ENCODE assay signal across 10 mouse cellular contexts in the genomic region with DNA sequence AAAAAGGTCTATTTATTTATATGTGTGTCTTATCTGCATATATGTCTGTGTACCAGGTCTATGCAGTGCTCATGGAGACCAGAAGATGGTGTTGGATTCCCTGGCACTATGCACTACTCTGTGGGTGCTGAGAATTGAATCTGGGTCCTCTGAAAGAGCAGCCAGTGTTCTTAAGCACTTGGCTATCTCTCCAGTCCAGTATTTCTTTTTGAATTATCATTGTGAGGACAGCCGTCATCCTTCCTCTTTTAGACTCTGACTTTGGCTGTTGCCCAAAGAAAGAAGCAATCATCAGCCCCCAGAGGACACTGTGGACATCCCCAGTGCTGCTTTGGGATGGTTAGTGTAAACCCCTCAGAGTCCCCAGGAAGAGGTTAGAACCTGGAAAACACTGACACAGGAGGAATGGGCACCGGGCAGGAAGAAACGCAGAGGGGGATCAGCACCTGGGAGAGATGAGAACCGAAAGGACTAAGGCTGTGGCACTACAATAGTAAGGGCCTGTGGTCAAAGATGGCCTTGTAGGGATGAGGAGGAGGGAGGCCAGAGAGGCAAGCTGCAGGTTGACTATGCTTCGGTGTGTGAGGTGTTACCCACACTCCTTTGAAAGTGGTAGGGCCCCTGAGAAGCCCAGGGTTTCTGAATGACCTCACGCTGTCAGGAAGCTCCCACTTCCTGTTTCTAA. TPM values are rescaled to one million over a fixed set of nuclear protein-coding genes. Genes with fewer than 3 reads are reported as not detected.
DNase-seq lines count a peak whose midpoint lies in the region; ATAC-seq and TF ChIP-seq lines count a peak whose summit lies in the region.
"Had no signal": no experiment of that assay in that cellular context is flagged by ENCODE, and none has a peak within 500 bp of the region (broad histone marks: within the 10 kb centered on the region; RNA-seq: fewer than 3 reads in every experiment).

No protein-coding gene starts in this region.

- no peak for ATAC-seq in forebrain, embryonic 16.5 days
- no peak for ATAC-seq in kidney, postnatal 0 days (replicated peaks; ENCODE audit: low FRiP score, low read depth)
- no peak for ATAC-seq in forebrain, embryonic 12.5 days (ENCODE audit: low FRiP score)
- ATAC-seq: activated CD4-positive, CD25-positive, alpha-beta regulatory T cell, adult 4 months had no signal

- H3K4me3 ChIP-seq in forebrain, embryonic 10.5 days = no peak overlapping the region
- H3K4me3 ChIP-seq in forebrain, embryonic 16.5 days (replicated peaks; ENCODE audit: low read length) = no peak overlapping the region
- no peak overlapping the region for H3K4me3 ChIP-seq in kidney, postnatal 0 days (replicated peaks; ENCODE audit: low read depth, low read length)
- H3K4me3 ChIP-seq in megakaryocyte, embryonic 14.5 days (replicated peaks) = peak overlapping the region; percentile 87
- no peak overlapping the region for H3K4me3 ChIP-seq in forebrain, embryonic 12.5 days (replicated peaks)
- H3K4me3 ChIP-seq: midbrain, embryonic 12.5 days had no signal

- no peak overlapping the region for H3K9ac ChIP-seq in forebrain, embryonic 16.5 days (replicated peaks; ENCODE audit: low read depth, low read length)
- H3K9ac ChIP-seq in kidney, postnatal 0 days (ENCODE audit: low read depth, low read length) = no peak overlapping the region
- H3K9ac ChIP-seq in forebrain, embryonic 12.5 days = no peak overlapping the region
- H3K9ac ChIP-seq: midbrain, embryonic 12.5 days had no signal

- no peak for DNase-seq in forebrain, embryonic 10.5 days (ENCODE audit: extremely low spot score, low spot score)
- peak; percentile 75 for DNase-seq in heart, adult 8-10 months (ENCODE audit: low spot score)
- DNase-seq in kidney, postnatal 0 days (ENCODE audit: low spot score) = no peak
- no peak for DNase-seq in spleen, postnatal 14 days (ENCODE audit: low spot score in 2 of 2)
- DNase-seq in embryo, embryonic 11 days = no peak

- H3K36me3 ChIP-seq in forebrain, embryonic 10.5 days (replicated peaks) = no peaks in the 10 kb centered on the region
- H3K36me3 ChIP-seq in forebrain, embryonic 16.5 days (ENCODE audit: control insufficient read depth, insufficient read depth) = no peaks in the 10 kb centered on the region
- H3K36me3 ChIP-seq in kidney, postnatal 0 days (ENCODE audit: insufficient read depth, low read length) = no peaks in the 10 kb centered on the region
- peaks cover 32% of the 10 kb centered on the region for H3K36me3 ChIP-seq in megakaryocyte, embryonic 14.5 days (replicated peaks; ENCODE audit: low read length)
- H3K36me3 ChIP-seq in forebrain, embryonic 12.5 days (replicated peaks) = no peaks in the 10 kb centered on the region
- H3K36me3 ChIP-seq: midbrain, embryonic 12.5 days had no signal

- TF ChIP-seq CTCF in kidney, postnatal 0 days (IDR thresholded peaks at IDR 0.05; ENCODE audit: low read depth) = no peak; the same call in 1 of the 2 replicates

- H3K4me2 ChIP-seq in forebrain, embryonic 16.5 days (ENCODE audit: low read length) = no peak overlapping the region
- H3K4me2 ChIP-seq in kidney, postnatal 0 days (ENCODE audit: low read length) = no peak overlapping the region
- H3K4me2 ChIP-seq in forebrain, embryonic 12.5 days = no peak overlapping the region
- H3K4me2 ChIP-seq: midbrain, embryonic 12.5 days had no signal

- H3K9me3 ChIP-seq in forebrain, embryonic 10.5 days = peaks cover 9% of the 10 kb centered on the region
- H3K9me3 ChIP-seq in forebrain, embryonic 16.5 days (ENCODE audit: control insufficient read depth, low read length) = no peaks in the 10 kb centered on the region
- H3K9me3 ChIP-seq in kidney, postnatal 0 days (replicated peaks; ENCODE audit: low read length) = no peaks in the 10 kb centered on the region
- peaks cover 16% of the 10 kb centered on the region for H3K9me3 ChIP-seq in megakaryocyte, embryonic 14.5 days
- 0 out of 2 replicates have a peak, but pooled peaks cover 7% of the 10 kb centered on the region for H3K9me3 ChIP-seq in forebrain, embryonic 12.5 days

- 0 out of 2 replicates have a peak overlapping the region, but pooled peaks have one; percentile 7 for H3K27ac ChIP-seq in forebrain, embryonic 10.5 days
- no peak overlapping the region for H3K27ac ChIP-seq in forebrain, embryonic 16.5 days (ENCODE audit: low read length)
- peak overlapping the region; percentile 19; the same call in 1 of the 2 replicates for H3K27ac ChIP-seq in kidney, postnatal 0 days
- H3K27ac ChIP-seq in forebrain, embryonic 12.5 days = no peak overlapping the region
- H3K27ac ChIP-seq: midbrain, embryonic 12.5 days had no signal

- H3K4me1 ChIP-seq in forebrain, embryonic 10.5 days = peaks cover 39% of the 10 kb centered on the region
- no peaks in the 10 kb centered on the region for H3K4me1 ChIP-seq in forebrain, embryonic 16.5 days (replicated peaks; ENCODE audit: control insufficient read depth, insufficient read depth, low read length)
- peaks cover 20% of the 10 kb centered on the region for H3K4me1 ChIP-seq in kidney, postnatal 0 days (replicated peaks; ENCODE audit: insufficient read depth, low read length)
- peaks cover 95% of the 10 kb centered on the region for H3K4me1 ChIP-seq in megakaryocyte, embryonic 14.5 days
- peaks cover 9% of the 10 kb centered on the region; the same call in 1 of the 2 replicates for H3K4me1 ChIP-seq in forebrain, embryonic 12.5 days
- H3K4me1 ChIP-seq: midbrain, embryonic 12.5 days had no signal

- 68% methylated on average over 6 of the region's 6 CpGs for WGBS in forebrain, embryonic 10.5 days
- 61% methylated on average over 6 of the region's 6 CpGs for WGBS in forebrain, embryonic 16.5 days
- WGBS in kidney, postnatal 0 days = 48% methylated on average over 6 of the region's 6 CpGs
- 68% methylated on average over 6 of the region's 6 CpGs for WGBS in forebrain, embryonic 12.5 days

- peaks cover 4% of the 10 kb centered on the region; the same call in 1 of the 2 replicates for H3K27me3 ChIP-seq in forebrain, embryonic 10.5 days (ENCODE audit: poor library complexity, severe bottlenecking)
- no peaks in the 10 kb centered on the region for H3K27me3 ChIP-seq in forebrain, embryonic 16.5 days (replicated peaks; ENCODE audit: control insufficient read depth, insufficient read depth, low read length)
- H3K27me3 ChIP-seq in kidney, postnatal 0 days (ENCODE audit: insufficient read depth, low read length) = no peaks in the 10 kb centered on the region
- no peaks in the 10 kb centered on the region for H3K27me3 ChIP-seq in megakaryocyte, embryonic 14.5 days (replicated peaks)
- no peaks in the 10 kb centered on the region for H3K27me3 ChIP-seq in forebrain, embryonic 12.5 days

RNA-seq across cellular contexts. Expression of a gene that starts 15.0 kb away (rescaled TPM):
- 1.2 and 1.6 TPM in 2 replicates for polyA plus RNA-seq in forebrain, embryonic 10.5 days (2016; fragmentation: Nextera tagmentation; extraction: Ambion mirVana)
- 0.94 and 0.96 TPM in 2 replicates for polyA plus RNA-seq in forebrain, embryonic 16.5 days (2015; fragmentation: Nextera tagmentation; extraction: Ambion mirVana)
- 10 to 100 TPM in 3 of 4 experiments, 1 to 10 TPM in 1; 9.5 to 12.4 (median 11.2) TPM for total RNA-seq in heart, adult 8-10 months (2022)
- 9.9 and 10.0 TPM in 2 replicates for polyA plus RNA-seq in kidney, postnatal 0 days (2015; fragmentation: Nextera tagmentation; extraction: Ambion mirVana)
- 354 and 444 TPM in 2 replicates for polyA plus RNA-seq in megakaryocyte, embryonic 14.5 days (2012; ENCODE audit: insufficient read depth, low replicate concordance)
- 0.60 and 0.68 TPM in 2 replicates for polyA plus RNA-seq in forebrain, embryonic 12.5 days (2016; fragmentation: Nextera tagmentation; extraction: Ambion mirVana)

RNA-seq across cellular contexts. Expression of a gene that starts 52.9 kb away (rescaled TPM):
- 1.4 TPM in 2 replicates for polyA plus RNA-seq in forebrain, embryonic 10.5 days (2016; fragmentation: Nextera tagmentation; extraction: Ambion mirVana)
- polyA plus RNA-seq in forebrain, embryonic 16.5 days (2015; fragmentation: Nextera tagmentation; extraction: Ambion mirVana) = 0.26 and 0.42 TPM in 2 replicates
- total RNA-seq in heart, adult 8-10 months (2022) = under 1 TPM; 0.35 to 0.49 (median 0.43) TPM
- polyA plus RNA-seq in kidney, postnatal 0 days (2015; fragmentation: Nextera tagmentation; extraction: Ambion mirVana) = 2.4 and 2.6 TPM in 2 replicates
- 400 TPM in 2 replicates for polyA plus RNA-seq in megakaryocyte, embryonic 14.5 days (2012; ENCODE audit: insufficient read depth, low replicate concordance)
- 0.52 and 0.74 TPM in 2 replicates for polyA plus RNA-seq in forebrain, embryonic 12.5 days (2016; fragmentation: Nextera tagmentation; extraction: Ambion mirVana)

Comparison
In these comparisons a context has a peak if more than half of its experiments do, and no peak if none do; other contexts are left out.
1. H3K27ac ChIP-seq: peak in forebrain, embryonic 10.5 days (single experiment) and kidney, postnatal 0 days (single experiment); none in forebrain, embryonic 16.5 days (single experiment) and forebrain, embryonic 12.5 days (single experiment).
2. RNA of a gene that starts 15.0 kb away (polyA plus RNA-seq): 354 to 444 TPM in megakaryocyte, embryonic 14.5 days; 9.9 to 10.0 TPM in kidney, postnatal 0 days, 1.2 to 1.6 TPM in forebrain, embryonic 10.5 days, 0.94 to 0.96 TPM in forebrain, embryonic 16.5 days and 0.60 to 0.68 TPM in forebrain, embryonic 12.5 days; every median in the first group is over 10 times any median in the second.
3. RNA of a gene that starts 52.9 kb away (polyA plus RNA-seq): 400 TPM in megakaryocyte, embryonic 14.5 days; 2.4 to 2.6 TPM in kidney, postnatal 0 days, 1.4 TPM in forebrain, embryonic 10.5 days, 0.52 to 0.74 TPM in forebrain, embryonic 12.5 days and 0.26 to 0.42 TPM in forebrain, embryonic 16.5 days; every median in the first group is over 100 times any median in the second.